Mouse (Mus musculus) G1E (cell line): ENCODE results near the gene Hdac10. TPM values are rescaled to one million over a fixed set of nuclear protein-coding genes. Genes with fewer than 3 reads are reported as not detected.

Source experiments
- ATAC-seq: 2 replicates; pipeline ENCODE4 v1.8.0; 2016; ENCODE audit warnings: mild to moderate bottlenecking; ENCODE audit not compliant: insufficient number of reproducible peaks, poor library complexity, low FRiP score, severe bottlenecking; ENCODE audit errors: extremely low read depth
- DNase-seq: peaks from one replicate; pipeline ENCODE4 v3.0.0; 2012; ENCODE audit warnings: low spot score
- H3K27me3 ChIP-seq: 2 replicates; pipeline ENCODE4 v1.6.1; 2012; ENCODE audit warnings: mild to moderate bottlenecking, low read length, inconsistent platforms; ENCODE audit not compliant: insufficient read depth
- H3K36me3 ChIP-seq: replicated peaks from 2 replicates; pipeline ENCODE3; 2012; ENCODE audit warnings: mild to moderate bottlenecking, inconsistent platforms
- H3K4me1 ChIP-seq: 2 replicates; pipeline ENCODE4 v1.6.1; 2012; ENCODE audit warnings: low read depth, low read length, inconsistent platforms, mixed read lengths; ENCODE audit not compliant: insufficient read depth
- H3K4me3 ChIP-seq: 2 replicates; pipeline ENCODE4 v1.5.1; 2012; ENCODE audit warnings: low read depth, mild to moderate bottlenecking, inconsistent platforms, low read length, moderate library complexity, mixed read lengths
- H3K9me3 ChIP-seq: replicated peaks from 2 replicates; pipeline ENCODE4 v1.6.1; 2012; ENCODE audit warnings: inconsistent platforms
- CTCF ChIP-seq: IDR thresholded peaks from 2 replicates; pipeline ENCODE4 v1.5.1; 2012; ENCODE audit warnings: low read depth, low read length, inconsistent platforms, mixed read lengths
- GATA1 ChIP-seq: IDR thresholded peaks from 2 replicates; pipeline ENCODE4 v1.6.1; 2012; ENCODE audit warnings: borderline replicate concordance, low read length, inconsistent platforms, mixed read lengths
- GATA2 ChIP-seq: IDR thresholded peaks from 2 replicates; pipeline ENCODE4 v1.6.1; 2012; ENCODE audit warnings: low read depth, low read length, inconsistent platforms, borderline replicate concordance
- POLR2AphosphoS5 ChIP-seq: IDR thresholded peaks from 2 replicates; pipeline ENCODE4 v1.6.1; 2012; ENCODE audit warnings: low read depth, low read length, inconsistent platforms; ENCODE audit not compliant: insufficient replicate concordance
- TAL1 ChIP-seq: conservative IDR thresholded peaks from 2 replicates; pipeline ENCODE4 v1.6.1; 2012; ENCODE audit warnings: low read depth, low read length, inconsistent platforms, mixed read lengths
- polyA plus RNA-seq: library from polyadenylated mRNA; stranded (reverse); fragments of >175 nt; gene quantifications from 2 replicates; pipeline ENCODE4 v1.2.3, GENCODE M21; 2012
- total RNA-seq, 2 experiments: library from RNA; stranded (forward) in 1 of 2; stranded (reverse) in 1 of 2; fragments of 200-1000 nt in 1 of 2; fragments of >200 nt in 1 of 2; fragmentation: Nextera tagmentation in 1 of 2; gene quantifications; 2 replicates each; pipeline ENCODE4 v1.2.3; 2014 to 2017

Hdac10 gene
- total and polyA plus RNA-seq, 3 experiments: 9.3 to 18.3 (median 16.1) TPM

GRCm38 (mm10) chr15:89140048-89140658, 11.7 kb upstream of the Hdac10 start:
- ATAC-seq: no peak
- Histone ChIP-seq H3K36me3 (no peaks in the 10 kb centered on the region), H3K4me1 (0 out of 2 replicates have a peak, but pooled peaks cover 2% of the 10 kb centered on the region), H3K4me3 (no peak overlapping the region), H3K9me3 (no peaks in the 10 kb centered on the region), H3K27me3 (peaks cover 72% of the 10 kb centered on the region)
- TF ChIP-seq POLR2AphosphoS5: no peak
- no peak for TF ChIP-seq GATA2
- no peak for TF ChIP-seq CTCF
- TF ChIP-seq GATA1: no peak
- TF ChIP-seq TAL1: no peak
- no peak for DNase-seq

GRCm38 (mm10) chr15:89138531-89138930, 10.0 kb upstream of the Hdac10 start:
- H3K4me1 ChIP-seq: 0 out of 2 replicates have a peak, but pooled peaks cover 2% of the 10 kb centered on the region
- peaks cover 69% of the 10 kb centered on the region for H3K27me3 ChIP-seq
- no peak for DNase-seq
- no peak for TF ChIP-seq GATA1
- TF ChIP-seq GATA2: no peak
- no peak for TF ChIP-seq CTCF
- no peak for TF ChIP-seq POLR2AphosphoS5
- TF ChIP-seq TAL1: no peak
- no peak for ATAC-seq
- no peaks in the 10 kb centered on the region for H3K36me3 ChIP-seq
- no peaks in the 10 kb centered on the region for H3K9me3 ChIP-seq
- no peak overlapping the region for H3K4me3 ChIP-seq

GRCm38 (mm10) chr15:89138046-89138405, 9.5 kb upstream of the Hdac10 start:
- TF ChIP-seq TAL1 (no peak), POLR2AphosphoS5 (no peak), CTCF (no peak), GATA1 (no peak), GATA2 (no peak)
- ATAC-seq (no peak), DNase-seq (no peak)
- peaks cover 66% of the 10 kb centered on the region for H3K27me3 ChIP-seq
- 0 out of 2 replicates have a peak, but pooled peaks cover 2% of the 10 kb centered on the region for H3K4me1 ChIP-seq
- H3K4me3 ChIP-seq: no peak overlapping the region
- no peaks in the 10 kb centered on the region for H3K36me3 ChIP-seq
- no peaks in the 10 kb centered on the region for H3K9me3 ChIP-seq

- Histone ChIP-seq H3K36me3 (peaks cover under 1% of the 10 kb centered on the region), H3K9me3 (no peaks in the 10 kb centered on the region), H3K27me3 (peaks cover 61% of the 10 kb centered on the region), H3K4me1 (no peaks in the 10 kb centered on the region), H3K4me3 (no peak overlapping the region)
- TF ChIP-seq GATA1: no peak
- TF ChIP-seq POLR2AphosphoS5: no peak
- TF ChIP-seq CTCF: no peak
- no peak for TF ChIP-seq TAL1
- TF ChIP-seq GATA2: no peak
- DNase-seq (no peak), ATAC-seq (no peak)
These were observed 9.0 kb upstream of the Hdac10 start for GRCm38 (mm10) chr15:89137378-89138045.

GRCm38 (mm10) chr15:89136461-89137155, 8.1 kb upstream of the Hdac10 start:
- Histone ChIP-seq H3K9me3 (no peaks in the 10 kb centered on the region), H3K4me3 (no peak overlapping the region), H3K36me3 (peaks cover 7% of the 10 kb centered on the region), H3K27me3 (peaks cover 54% of the 10 kb centered on the region), H3K4me1 (peaks cover 1% of the 10 kb centered on the region)
- TF ChIP-seq GATA1 (no peak), CTCF (no peak), TAL1 (no peak), GATA2 (no peak), POLR2AphosphoS5 (no peak)
- ATAC-seq (no peak), DNase-seq (no peak)

- Histone ChIP-seq H3K4me1 (peaks cover 42% of the 10 kb centered on the region), H3K36me3 (peaks cover 22% of the 10 kb centered on the region), H3K4me3 (no peak overlapping the region), H3K9me3 (no peaks in the 10 kb centered on the region), H3K27me3 (peaks cover 12% of the 10 kb centered on the region; the same call in 1 of the 2 replicates)
- DNase-seq: no peak
- no peak for ATAC-seq
- TF ChIP-seq TAL1: no peak
- no peak for TF ChIP-seq POLR2AphosphoS5
- no peak for TF ChIP-seq CTCF
- no peak for TF ChIP-seq GATA2
- no peak for TF ChIP-seq GATA1
These were observed 2.8 kb upstream of the Hdac10 start for GRCm38 (mm10) chr15:89131316-89131715.
